ENCODE assay signal across 10 mouse cellular contexts in the genomic region with DNA sequence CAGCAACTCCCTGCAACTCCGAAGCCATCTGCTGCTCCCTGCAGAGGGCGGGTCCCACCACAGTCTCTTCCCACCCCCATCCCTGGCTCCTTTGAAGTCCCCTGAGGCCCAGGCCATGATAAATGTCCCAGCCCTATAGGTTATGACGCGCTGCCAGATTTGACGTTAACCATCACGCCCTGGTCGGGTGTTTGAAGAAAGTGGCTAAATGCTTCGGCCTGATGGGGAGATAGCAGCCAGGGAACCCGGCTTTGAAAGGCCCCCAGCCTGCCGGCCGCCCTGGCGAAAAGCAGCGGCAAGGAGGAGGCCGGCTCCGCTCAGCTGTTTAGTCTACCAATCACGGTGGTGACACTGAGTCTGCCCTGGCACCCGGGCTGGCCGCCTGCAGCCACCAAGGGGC.
DNase-seq lines count a peak whose midpoint lies in the region; ATAC-seq lines count a peak whose summit lies in the region.
"Had no signal": no experiment of that assay in that cellular context is flagged by ENCODE, and none has a peak within 500 bp of the region (broad histone marks: within the 10 kb centered on the region; RNA-seq: fewer than 3 reads in every experiment).

No protein-coding gene starts in this region.

- H3K4me1 ChIP-seq in heart, embryonic 14.5 days (ENCODE audit: control insufficient read depth in 2 of 2, insufficient read depth in 2 of 2, low read length in 2 of 2), result peaks cover 15 to 17% of the 10 kb centered on the region in 2 experiments
- H3K4me1 ChIP-seq in hindbrain, embryonic 10.5 days (replicated peaks), result peaks cover 17% of the 10 kb centered on the region
- peaks cover 10% of the 10 kb centered on the region for H3K4me1 ChIP-seq in midbrain, embryonic 13.5 days (replicated peaks)

- peak overlapping the region; percentile 56; the same call in 1 of the 2 replicates for H3K9ac ChIP-seq in heart, embryonic 14.5 days (ENCODE audit: low read length)
- H3K9ac ChIP-seq in midbrain, embryonic 13.5 days (replicated peaks), result peak overlapping the region; percentile 34; the same call in 1 of the 2 replicates
- H3K9ac ChIP-seq: liver, embryonic 13.5 days had no signal

- H3K27me3 ChIP-seq in heart, embryonic 14.5 days (ENCODE audit: control insufficient read depth, insufficient read depth, low read length), result no peaks in the 10 kb centered on the region
- peaks cover 31% of the 10 kb centered on the region for H3K27me3 ChIP-seq in hindbrain, embryonic 10.5 days (ENCODE audit: insufficient read depth, poor library complexity, severe bottlenecking)
- H3K27me3 ChIP-seq in midbrain, embryonic 13.5 days, result no peaks in the 10 kb centered on the region

- H3K36me3 ChIP-seq in heart, embryonic 14.5 days (ENCODE audit: control insufficient read depth, insufficient read depth, low read length), result no peaks in the 10 kb centered on the region
- H3K36me3 ChIP-seq in hindbrain, embryonic 10.5 days, result no peaks in the 10 kb centered on the region
- H3K36me3 ChIP-seq in midbrain, embryonic 13.5 days, result no peaks in the 10 kb centered on the region
- H3K36me3 ChIP-seq: liver, embryonic 13.5 days had no signal

- no peaks in the 10 kb centered on the region for H3K9me3 ChIP-seq in heart, embryonic 14.5 days (ENCODE audit: control insufficient read depth, low read length)
- no peaks in the 10 kb centered on the region for H3K9me3 ChIP-seq in hindbrain, embryonic 10.5 days
- no peaks in the 10 kb centered on the region for H3K9me3 ChIP-seq in midbrain, embryonic 13.5 days
- H3K9me3 ChIP-seq: liver, embryonic 13.5 days had no signal

- no peak overlapping the region for H3K4me3 ChIP-seq in heart, embryonic 14.5 days (ENCODE audit: control insufficient read depth in 1 of 2, insufficient read depth in 1 of 2, low read depth in 1 of 2, low read length in 2 of 2)
- peak overlapping the region; percentile 31 for H3K4me3 ChIP-seq in hindbrain, embryonic 10.5 days
- H3K4me3 ChIP-seq in midbrain, embryonic 13.5 days (replicated peaks), result no peak overlapping the region
- H3K4me3 ChIP-seq: liver, embryonic 13.5 days had no signal

- no peak overlapping the region for H3K27ac ChIP-seq in heart, embryonic 14.5 days (replicated peaks in 1 of 2; ENCODE audit: control insufficient read depth in 1 of 2, insufficient read depth in 1 of 2, low read depth in 2 of 2, low read length in 2 of 2)
- no peak overlapping the region; the same call in 1 of the 2 replicates for H3K27ac ChIP-seq in hindbrain, embryonic 10.5 days
- no peak overlapping the region for H3K27ac ChIP-seq in midbrain, embryonic 13.5 days
- H3K27ac ChIP-seq: liver, embryonic 13.5 days had no signal

- DNase-seq in heart, postnatal 25 days (ENCODE audit: low spot score), result no peak
- DNase-seq in ZHBTc4 (ENCODE audit: low read depth, low spot score), result peak; percentile 25
- DNase-seq in hindbrain, embryonic 10.5 days (ENCODE audit: low spot score), result peak; percentile 28
- no peak for DNase-seq in layer of hippocampus, postnatal 10 days (ENCODE audit: low spot score in 2 of 2)
- DNase-seq in cerebellum, adult 9-10 months, result no peak
- no peak for DNase-seq in spleen, adult 18-20 months
- DNase-seq: liver, embryonic 13.5 days; thymus, postnatal 36 days had no signal

- peak overlapping the region; percentile 28 for H3K4me2 ChIP-seq in heart, embryonic 14.5 days (ENCODE audit: low read length)
- peak overlapping the region; percentile 36; the same call in 1 of the 2 replicates for H3K4me2 ChIP-seq in midbrain, embryonic 13.5 days (replicated peaks)
- H3K4me2 ChIP-seq: liver, embryonic 13.5 days had no signal

- no peak for ATAC-seq in heart, embryonic 14.5 days (ENCODE audit: insufficient number of reproducible peaks, insufficient read depth, low FRiP score, low read depth)
- no peak for ATAC-seq in midbrain, embryonic 13.5 days

- intact Hi-C loops in heart, postnatal 25 days (cut with DNase I), result no loop called here

- 5% methylated on average over 18 of the region's 18 CpGs for WGBS in heart, embryonic 14.5 days
- WGBS in hindbrain, embryonic 10.5 days, result 9% methylated on average over 18 of the region's 18 CpGs
- 12% methylated on average over 18 of the region's 18 CpGs for WGBS in midbrain, embryonic 13.5 days

Comparison
In these comparisons a context has a peak if more than half of its experiments do, and no peak if none do; other contexts are left out.
1. DNase-seq: peak in ZHBTc4 (single experiment) and hindbrain, embryonic 10.5 days (single experiment); none in heart, postnatal 25 days (single experiment), layer of hippocampus, postnatal 10 days (0 of 2), cerebellum, adult 9-10 months (single experiment) and spleen, adult 18-20 months (0 of 2).